Mouse (Mus musculus) hindbrain, postnatal 0 days (tissue): ENCODE measurements around the gene Aqr. TPM values are rescaled to one million over a fixed set of nuclear protein-coding genes. Genes with fewer than 3 reads are reported as not detected.

Source experiments
- ATAC-seq: fragments of 200-750 bp; cut with Nextera tagmentation; 2 replicates; pipeline ENCODE4 v1.8.0; 2017; ENCODE audit warnings: mild to moderate bottlenecking, moderate TSS enrichment, moderate library complexity
- DNase-seq: peaks from one replicate; pipeline ENCODE4 v3.0.0-alpha.2; 2015; ENCODE audit warnings: low spot score
- H3K27ac ChIP-seq: fragments of 300-500 bp; sonication (generic); 2 replicates; pipeline ENCODE4 v1.5.1; 2014; ENCODE audit warnings: mild to moderate bottlenecking
- H3K27me3 ChIP-seq: fragments of 300-500 bp; sonication (generic); 2 replicates; pipeline ENCODE4 v1.6.1; 2014; ENCODE audit warnings: low read length, mixed read lengths; ENCODE audit not compliant: insufficient read depth
- H3K36me3 ChIP-seq: fragments of 300-500 bp; sonication (generic); 2 replicates; pipeline ENCODE4 v1.6.1; 2014; ENCODE audit warnings: low read length, mixed read lengths; ENCODE audit not compliant: insufficient read depth
- H3K4me1 ChIP-seq: fragments of 300-500 bp; sonication (generic); 2 replicates; pipeline ENCODE4 v1.6.1; 2014; ENCODE audit warnings: antibody characterized with exemption, low read length, mixed read lengths; ENCODE audit not compliant: insufficient read depth
- H3K4me2 ChIP-seq: fragments of 300-500 bp; sonication (generic); 2 replicates; pipeline ENCODE4 v1.6.1; 2014; ENCODE audit warnings: low read depth, mild to moderate bottlenecking, low read length, moderate library complexity, mixed read lengths
- H3K4me3 ChIP-seq: fragments of 300-500 bp; sonication (generic); 2 replicates; pipeline ENCODE4 v1.5.1; 2014; ENCODE audit warnings: low read length
- H3K9ac ChIP-seq: fragments of 300-500 bp; sonication (generic); replicated peaks from 2 replicates; pipeline ENCODE4 v1.6.1; 2014; ENCODE audit warnings: mild to moderate bottlenecking, low read length, moderate library complexity, mixed read lengths
- H3K9me3 ChIP-seq: fragments of 300-500 bp; sonication (generic); 2 replicates; pipeline ENCODE4 v1.6.1; 2016; ENCODE audit warnings: low read length, mixed read lengths
- CTCF ChIP-seq: IDR thresholded peaks from 2 replicates; pipeline ENCODE4 v1.5.1; 2016; ENCODE audit warnings: antibody characterized with exemption, control low read depth, low read depth
- WGBS: fragments of 180-500 bp; shearing (Covaris S2); extraction: QIAGEN DNeasy Blood & Tissue Kit; methylation state at CpG from one replicate; pipeline ENCODE4 v1.1.7; 2014; 5-methylcytosine and 5-hydroxymethylcytosine counted together
- polyA plus RNA-seq: library from polyadenylated mRNA; unstranded; fragments of >200 nt; fragmentation: Nextera tagmentation; extraction: Ambion mirVana; gene quantifications from 2 replicates; pipeline ENCODE4 v1.2.1, GENCODE M21; 2015
- total RNA-seq: library from RNA; depleted of rRNA; stranded (reverse); fragments of >200 nt; gene quantifications from 2 replicates; pipeline ENCODE4 v1.2.3, GENCODE M21; 2014

The Aqr gene
- total and polyA plus RNA-seq, 2 experiments from 2014 or later: 24.3 to 26.3 TPM

GRCm38 (mm10) chr2:114117665-114118064, 69.2 kb downstream of the Aqr start:
- Histone ChIP-seq H3K36me3 (peaks cover 41% of the 10 kb centered on the region), H3K9me3 (no peaks in the 10 kb centered on the region), H3K4me3 (no peak overlapping the region), H3K9ac (no peak overlapping the region), H3K4me2 (no peak overlapping the region), H3K27me3 (no peaks in the 10 kb centered on the region), H3K4me1 (no peaks in the 10 kb centered on the region), H3K27ac (no peak overlapping the region)
- DNase-seq (no peak), ATAC-seq (no peak)
- WGBS: 92% methylated on average over 3 of the region's 3 CpGs
- TF ChIP-seq CTCF: no peak

GRCm38 (mm10) chr2:114117235-114117634, 69.6 kb downstream of the Aqr start:
- no peak overlapping the region for H3K27ac ChIP-seq
- no peak for TF ChIP-seq CTCF
- no peaks in the 10 kb centered on the region for H3K9me3 ChIP-seq
- no peak overlapping the region for H3K4me2 ChIP-seq
- H3K4me3 ChIP-seq: no peak overlapping the region
- H3K4me1 ChIP-seq: no peaks in the 10 kb centered on the region
- whole genome bisulfite sequencing: 98% methylated on average over 3 of the region's 3 CpGs
- H3K27me3 ChIP-seq: no peaks in the 10 kb centered on the region
- ATAC-seq: no peak
- H3K9ac ChIP-seq: no peak overlapping the region
- DNase-seq: no peak
- H3K36me3 ChIP-seq: peaks cover 46% of the 10 kb centered on the region

GRCm38 (mm10) chr2:114115563-114115962, 71.3 kb downstream of the Aqr start:
- WGBS: 97% methylated on average over 4 of the region's 4 CpGs
- Histone ChIP-seq H3K27ac (no peak overlapping the region), H3K4me3 (no peak overlapping the region), H3K4me1 (no peaks in the 10 kb centered on the region), H3K9ac (no peak overlapping the region), H3K9me3 (no peaks in the 10 kb centered on the region), H3K36me3 (peaks cover 45% of the 10 kb centered on the region), H3K4me2 (no peak overlapping the region), H3K27me3 (no peaks in the 10 kb centered on the region)
- TF ChIP-seq CTCF: no peak
- ATAC-seq: no peak
- no peak for DNase-seq

GRCm38 (mm10) chr2:114107288-114108278, 79.2 kb downstream of the Aqr start:
- 47% methylated on average over 23 of the region's 23 CpGs for WGBS
- no peak for TF ChIP-seq CTCF
- Histone ChIP-seq H3K27ac (no peak overlapping the region), H3K27me3 (no peaks in the 10 kb centered on the region), H3K4me2 (no peak overlapping the region), H3K36me3 (peaks cover 41% of the 10 kb centered on the region), H3K4me1 (no peaks in the 10 kb centered on the region), H3K9ac (no peak overlapping the region), H3K4me3 (no peak overlapping the region), H3K9me3 (no peaks in the 10 kb centered on the region)
- DNase-seq (no peak), ATAC-seq (no peak)

GRCm38 (mm10) chr2:114106383-114106782, 80.4 kb downstream of the Aqr start:
- 88% methylated on average over 8 of the region's 8 CpGs for WGBS
- no peaks in the 10 kb centered on the region for H3K27me3 ChIP-seq
- H3K9ac ChIP-seq: no peak overlapping the region
- no peak overlapping the region for H3K27ac ChIP-seq
- H3K9me3 ChIP-seq: no peaks in the 10 kb centered on the region
- H3K4me1 ChIP-seq: no peaks in the 10 kb centered on the region
- peaks cover 39% of the 10 kb centered on the region for H3K36me3 ChIP-seq
- no peak for ATAC-seq
- DNase-seq: no peak
- no peak overlapping the region for H3K4me2 ChIP-seq
- TF ChIP-seq CTCF: no peak
- H3K4me3 ChIP-seq: no peak overlapping the region

- Histone ChIP-seq H3K4me2 (no peak overlapping the region), H3K36me3 (peaks cover 44% of the 10 kb centered on the region), H3K9ac (no peak overlapping the region), H3K4me1 (no peaks in the 10 kb centered on the region), H3K9me3 (no peaks in the 10 kb centered on the region), H3K27me3 (no peaks in the 10 kb centered on the region), H3K4me3 (no peak overlapping the region), H3K27ac (no peak overlapping the region)
- TF ChIP-seq CTCF: no peak
- DNase-seq (no peak), ATAC-seq (no peak)
- 85% methylated on average over 3 of the region's 3 CpGs for WGBS
Observed at GRCm38 (mm10) chr2:114102471-114102870, 84.4 kb downstream of the Aqr start.

GRCm38 (mm10) chr2:114100834-114101233, 86.0 kb downstream of the Aqr start:
- H3K4me3 ChIP-seq: no peak overlapping the region
- H3K36me3 ChIP-seq: peaks cover 34% of the 10 kb centered on the region
- H3K9me3 ChIP-seq: no peaks in the 10 kb centered on the region
- WGBS: 93% methylated on average over 9 of the region's 9 CpGs
- no peaks in the 10 kb centered on the region for H3K4me1 ChIP-seq
- no peaks in the 10 kb centered on the region for H3K27me3 ChIP-seq
- no peak for DNase-seq
- H3K9ac ChIP-seq: no peak overlapping the region
- H3K4me2 ChIP-seq: no peak overlapping the region
- H3K27ac ChIP-seq: no peak overlapping the region
- ATAC-seq: no peak
- TF ChIP-seq CTCF: no peak
